ENCODE assay signal across 12 mouse cellular contexts in genomic region chr5:74201570-74202357, GRCm38 (mm10). TPM values are rescaled to one million over a fixed set of nuclear protein-coding genes. Genes with fewer than 3 reads are reported as not detected.
DNase-seq lines count a peak whose midpoint lies in the region; ATAC-seq and TF ChIP-seq lines count a peak whose summit lies in the region.
"Had no signal": no experiment of that assay in that cellular context is flagged by ENCODE, and none has a peak within 500 bp of the region (broad histone marks: within the 10 kb centered on the region; RNA-seq: fewer than 3 reads in every experiment).

No protein-coding gene starts in this region.

- ATAC-seq in heart, embryonic 16.5 days (replicated peaks; ENCODE audit: extremely low read depth, insufficient read depth, low FRiP score), result no peak
- ATAC-seq in midbrain, postnatal 0 days (ENCODE audit: low FRiP score), result 0 out of 2 replicates have a peak, but pooled peaks have one; percentile 5
- no peak for ATAC-seq in midbrain, embryonic 13.5 days
- no peak for ATAC-seq in neural tube, embryonic 11.5 days (ENCODE audit: insufficient read depth, low FRiP score, low TSS enrichment)
- ATAC-seq: forebrain, embryonic 15.5 days had no signal

- H3K4me1 ChIP-seq in heart, embryonic 16.5 days (ENCODE audit: control insufficient read depth, insufficient read depth, low read length), result peaks cover 64% of the 10 kb centered on the region
- no peaks in the 10 kb centered on the region for H3K4me1 ChIP-seq in midbrain, postnatal 0 days (ENCODE audit: insufficient read depth, low read length)
- peaks cover 8% of the 10 kb centered on the region; the same call in 1 of the 2 replicates for H3K4me1 ChIP-seq in midbrain, embryonic 13.5 days (replicated peaks)
- H3K4me1 ChIP-seq in neural tube, embryonic 11.5 days (ENCODE audit: control insufficient read depth, insufficient read depth, low read length), result peaks cover 19% of the 10 kb centered on the region

- TF ChIP-seq CTCF in midbrain, postnatal 0 days (IDR thresholded peaks at IDR 0.05), result no peak

- H3K9ac ChIP-seq in heart, embryonic 16.5 days (ENCODE audit: low read length), result no peak overlapping the region
- H3K9ac ChIP-seq in midbrain, postnatal 0 days (replicated peaks; ENCODE audit: low read length, poor library complexity, severe bottlenecking), result no peak overlapping the region
- no peak overlapping the region for H3K9ac ChIP-seq in midbrain, embryonic 13.5 days (replicated peaks)
- H3K9ac ChIP-seq in neural tube, embryonic 11.5 days (ENCODE audit: low read length), result no peak overlapping the region
- H3K9ac ChIP-seq: forebrain, embryonic 15.5 days; liver, embryonic 15.5 days had no signal

- H3K4me2 ChIP-seq in heart, embryonic 16.5 days (ENCODE audit: low read depth, low read length), result no peak overlapping the region
- no peak overlapping the region for H3K4me2 ChIP-seq in midbrain, postnatal 0 days (ENCODE audit: low read depth, low read length, poor library complexity, severe bottlenecking)
- H3K4me2 ChIP-seq in midbrain, embryonic 13.5 days (replicated peaks), result no peak overlapping the region
- H3K4me2 ChIP-seq in neural tube, embryonic 11.5 days (ENCODE audit: low read depth), result no peak overlapping the region
- H3K4me2 ChIP-seq: forebrain, embryonic 15.5 days; liver, embryonic 15.5 days had no signal

- 69% methylated on average over 10 of the region's 10 CpGs for WGBS in heart, embryonic 16.5 days
- WGBS in midbrain, postnatal 0 days, result 76% methylated on average over 10 of the region's 10 CpGs
- WGBS in midbrain, embryonic 13.5 days, result 68% methylated on average over 10 of the region's 10 CpGs
- 43% methylated on average over 10 of the region's 10 CpGs for WGBS in neural tube, embryonic 11.5 days

- H3K27me3 ChIP-seq in heart, embryonic 16.5 days (ENCODE audit: control insufficient read depth, insufficient read depth, low read length), result no peaks in the 10 kb centered on the region
- no peaks in the 10 kb centered on the region for H3K27me3 ChIP-seq in midbrain, postnatal 0 days (ENCODE audit: insufficient read depth, low read length)
- H3K27me3 ChIP-seq in midbrain, embryonic 13.5 days, result no peaks in the 10 kb centered on the region; the same call in 1 of the 2 replicates
- no peaks in the 10 kb centered on the region for H3K27me3 ChIP-seq in neural tube, embryonic 11.5 days (ENCODE audit: control insufficient read depth, insufficient read depth, low read length)
- H3K27me3 ChIP-seq: forebrain, embryonic 15.5 days had no signal

- peaks cover 31% of the 10 kb centered on the region for H3K36me3 ChIP-seq in heart, embryonic 16.5 days (ENCODE audit: control insufficient read depth, insufficient read depth)
- no peaks in the 10 kb centered on the region for H3K36me3 ChIP-seq in midbrain, postnatal 0 days (ENCODE audit: insufficient read depth, low read length)
- peaks cover 11% of the 10 kb centered on the region for H3K36me3 ChIP-seq in midbrain, embryonic 13.5 days
- H3K36me3 ChIP-seq in neural tube, embryonic 11.5 days (ENCODE audit: control insufficient read depth, insufficient read depth, low read length), result peaks cover 14% of the 10 kb centered on the region
- H3K36me3 ChIP-seq: forebrain, embryonic 15.5 days had no signal

- no peak overlapping the region for H3K4me3 ChIP-seq in heart, embryonic 16.5 days (ENCODE audit: low read length)
- H3K4me3 ChIP-seq in midbrain, postnatal 0 days (ENCODE audit: low read depth, low read length), result no peak overlapping the region
- H3K4me3 ChIP-seq in midbrain, embryonic 13.5 days (replicated peaks), result no peak overlapping the region
- H3K4me3 ChIP-seq in neural tube, embryonic 11.5 days (ENCODE audit: low read depth, low read length), result no peak overlapping the region
- H3K4me3 ChIP-seq: forebrain, embryonic 15.5 days; liver, embryonic 15.5 days had no signal

- DNase-seq in heart, adult 18-20 months, result no peak
- DNase-seq in midbrain, postnatal 0 days (ENCODE audit: low spot score), result peak; percentile 31
- DNase-seq in forelimb bud, embryonic 11.5 days (ENCODE audit: low read depth, low spot score), result peak; percentile 89
- DNase-seq in neural tube, embryonic 11.5 days (ENCODE audit: low spot score), result peak; percentile 33
- DNase-seq in frontal cortex, postnatal 10 days (ENCODE audit: low spot score in 2 of 2), result no peak
- no peak for DNase-seq in frontal cortex, adult 2 months (ENCODE audit: extremely low spot score in 1 of 2, low spot score in 1 of 2)
- DNase-seq: cerebellum, postnatal 25 days; thymus, postnatal 36 days had no signal

- no peaks in the 10 kb centered on the region for H3K9me3 ChIP-seq in heart, embryonic 16.5 days (replicated peaks; ENCODE audit: control insufficient read depth, low read length)
- no peaks in the 10 kb centered on the region for H3K9me3 ChIP-seq in midbrain, postnatal 0 days (ENCODE audit: low read length)
- 0 out of 2 replicates have a peak, but pooled peaks cover 4% of the 10 kb centered on the region for H3K9me3 ChIP-seq in midbrain, embryonic 13.5 days
- H3K9me3 ChIP-seq in neural tube, embryonic 11.5 days (ENCODE audit: control insufficient read depth, low read length), result 0 out of 2 replicates have a peak, but pooled peaks cover 2% of the 10 kb centered on the region
- H3K9me3 ChIP-seq: forebrain, embryonic 15.5 days; liver, embryonic 15.5 days had no signal

- H3K27ac ChIP-seq in heart, embryonic 16.5 days (ENCODE audit: low read length), result peak overlapping the region; percentile 75
- H3K27ac ChIP-seq in midbrain, postnatal 0 days (ENCODE audit: low read depth, low read length), result no peak overlapping the region
- H3K27ac ChIP-seq in midbrain, embryonic 13.5 days, result no peak overlapping the region
- no peak overlapping the region for H3K27ac ChIP-seq in neural tube, embryonic 11.5 days (ENCODE audit: low read depth, low read length)
- H3K27ac ChIP-seq: forebrain, embryonic 15.5 days; liver, embryonic 15.5 days had no signal

RNA-seq across cellular contexts. Expression of gene Rasl11b, which starts 6.7 kb away (rescaled TPM):
- 101 and 112 TPM in 2 replicates for polyA plus RNA-seq in heart, embryonic 16.5 days (2015; fragmentation: Nextera tagmentation; extraction: Ambion mirVana)
- 10 to 100 TPM; 28.0 to 31.6 TPM for total RNA-seq in heart, adult 18-20 months (2021)
- total RNA-seq in midbrain, postnatal 0 days (2014; rRNA removed), result 2.6 TPM in 2 replicates
- 9.2 and 10.6 TPM in 2 replicates for polyA plus RNA-seq in midbrain, postnatal 0 days (2015; fragmentation: Nextera tagmentation; extraction: Ambion mirVana)
- polyA plus RNA-seq in midbrain, embryonic 13.5 days (2015; fragmentation: Nextera tagmentation; extraction: Ambion mirVana), result 11.0 and 11.7 TPM in 2 replicates
- 38.7 and 41.3 TPM in 2 replicates for polyA plus RNA-seq in neural tube, embryonic 11.5 days (2014; fragmentation: Nextera tagmentation; extraction: Ambion mirVana)
- 191 and 225 TPM in 2 replicates for polyA plus RNA-seq in frontal cortex, adult 2 months (2012; rRNA removed)

Comparison
In these comparisons a context has a peak if more than half of its experiments do, and no peak if none do; other contexts are left out.
1. DNase-seq: peak in midbrain, postnatal 0 days (single experiment), forelimb bud, embryonic 11.5 days (single experiment) and neural tube, embryonic 11.5 days (single experiment); none in heart, adult 18-20 months (0 of 2), frontal cortex, postnatal 10 days (0 of 2) and frontal cortex, adult 2 months (0 of 2).